Mouse (Mus musculus) myocyte (in vitro differentiated cells): ENCODE results near the gene Ctsh.

ENCODE experiments used
- CEBPB ChIP-seq: IDR thresholded peaks from 2 replicates; pipeline ENCODE4 v1.6.1; 2011; ENCODE audit warnings: mild to moderate bottlenecking, moderate library complexity; ENCODE audit not compliant: poor library complexity, insufficient read depth, severe bottlenecking
- E2F4 ChIP-seq: IDR thresholded peaks from one replicate; pipeline ENCODE4 v1.6.1; 2011; ENCODE audit warnings: mild to moderate bottlenecking, control low read depth, moderate library complexity; ENCODE audit not compliant: insufficient read depth
- MAX ChIP-seq: IDR thresholded peaks from one replicate; pipeline ENCODE4 v1.6.1; 2011; ENCODE audit warnings: low read depth, mild to moderate bottlenecking, control low read depth
- POLR2AphosphoS2 ChIP-seq: IDR thresholded peaks from one replicate; pipeline ENCODE4 v1.6.1; 2011; ENCODE audit warnings: low read depth, control low read depth; ENCODE audit not compliant: insufficient read length

DNA sequence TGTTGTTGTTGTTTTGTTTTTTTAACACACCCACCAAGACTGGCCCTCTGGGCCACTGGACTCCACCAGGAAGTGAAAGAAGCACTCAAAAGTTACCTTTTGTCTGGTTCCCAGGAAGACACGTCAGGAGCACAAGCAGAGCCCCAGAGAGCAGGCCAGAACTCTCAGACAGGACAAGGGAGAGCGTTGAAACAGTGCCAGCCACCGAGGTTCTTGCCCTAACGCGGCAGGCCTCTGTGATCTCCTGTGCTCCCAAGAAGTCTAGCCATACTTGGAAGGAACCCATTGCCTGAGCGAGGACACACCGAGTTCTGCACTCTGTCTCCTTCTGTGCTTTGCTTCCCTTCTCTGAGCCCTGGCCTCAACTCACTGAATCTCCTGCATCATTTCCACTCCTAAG, 16.2 kb downstream of the Ctsh start:
- no peak for TF ChIP-seq MAX
- TF ChIP-seq CEBPB = no peak
- TF ChIP-seq POLR2AphosphoS2 = no peak
- no peak for TF ChIP-seq E2F4
